ENCODE assay signal across 9 mouse cellular contexts in genomic region chr15:99284527-99285188, GRCm38 (mm10). TPM values are rescaled to one million over a fixed set of nuclear protein-coding genes. Genes with fewer than 3 reads are reported as not detected.
DNase-seq lines count a peak whose midpoint lies in the region; ATAC-seq and TF ChIP-seq lines count a peak whose summit lies in the region.
"Had no signal": no experiment of that assay in that cellular context is flagged by ENCODE, and none has a peak within 500 bp of the region (broad histone marks: within the 10 kb centered on the region; RNA-seq: fewer than 3 reads in every experiment).

No protein-coding gene starts in this region.

- in situ Hi-C loops in Patski (cut with MboI; ENCODE audit: low pct_unique_long_range_greater_than_20kb), result no loop called here

- no peak overlapping the region for H3K4me2 ChIP-seq in lung, embryonic 16.5 days (ENCODE audit: low read depth, low read length)
- H3K4me2 ChIP-seq: neural tube, embryonic 12.5 days had no signal

- no peaks in the 10 kb centered on the region for H3K9me3 ChIP-seq in lung, embryonic 16.5 days (ENCODE audit: control insufficient read depth, low read length)
- H3K9me3 ChIP-seq in hindbrain, embryonic 10.5 days, result no peaks in the 10 kb centered on the region
- H3K9me3 ChIP-seq: neural tube, embryonic 12.5 days had no signal

- peak; percentile 16 to 26 for DNase-seq in B cell, adult 2 months
- peak; percentile 28 for DNase-seq in Patski (ENCODE audit: low read depth, low spot score)
- peak; percentile 93 for DNase-seq in kidney, adult 11 months
- no peak for DNase-seq in hindbrain, embryonic 10.5 days (ENCODE audit: low spot score)
- DNase-seq in gastrocnemius, postnatal 14 days, result no peak
- DNase-seq in right cerebral cortex, postnatal 25 days, result no peak
- no peak for DNase-seq in gastrocnemius, adult 8-10 months (ENCODE audit: low spot score in 2 of 2)

- no peak for TF ChIP-seq CTCF in Patski (IDR thresholded peaks at IDR 0.05)

- H3K4me3 ChIP-seq in lung, embryonic 16.5 days (ENCODE audit: low read length), result no peak overlapping the region
- no peak overlapping the region for H3K4me3 ChIP-seq in hindbrain, embryonic 10.5 days
- H3K4me3 ChIP-seq: neural tube, embryonic 12.5 days had no signal

- H3K27ac ChIP-seq in lung, embryonic 16.5 days (ENCODE audit: low read length), result no peak overlapping the region
- no peak overlapping the region; the same call in 1 of the 2 replicates for H3K27ac ChIP-seq in hindbrain, embryonic 10.5 days
- H3K27ac ChIP-seq: neural tube, embryonic 12.5 days had no signal

- no peak overlapping the region for H3K9ac ChIP-seq in lung, embryonic 16.5 days (ENCODE audit: low read length)
- H3K9ac ChIP-seq: neural tube, embryonic 12.5 days had no signal

- CTCF ChIA-PET in Patski (lab: Charles Lee), result no interaction called here

- 27% methylated on average over 14 of the region's 14 CpGs for WGBS in lung, embryonic 16.5 days
- WGBS in hindbrain, embryonic 10.5 days, result 53% methylated on average over 14 of the region's 14 CpGs

- POLR2A ChIA-PET in Patski (lab: Charles Lee), result interaction anchor here (0.6 kb wide), 1 partner anchor 229 kb away, joined by 3 read pairs; no protein-coding TSS in a partner anchor

- H3K4me1 ChIP-seq in lung, embryonic 16.5 days (replicated peaks; ENCODE audit: control insufficient read depth, insufficient read depth, low read length), result no peaks in the 10 kb centered on the region
- peaks cover 11% of the 10 kb centered on the region for H3K4me1 ChIP-seq in hindbrain, embryonic 10.5 days (replicated peaks)
- H3K4me1 ChIP-seq: neural tube, embryonic 12.5 days had no signal

- H3K36me3 ChIP-seq in lung, embryonic 16.5 days (ENCODE audit: control insufficient read depth, insufficient read depth, low read length), result no peaks in the 10 kb centered on the region
- no peaks in the 10 kb centered on the region for H3K36me3 ChIP-seq in hindbrain, embryonic 10.5 days
- H3K36me3 ChIP-seq: neural tube, embryonic 12.5 days had no signal

- intact Hi-C loops in gastrocnemius, postnatal 14 days (cut with DNase I; ENCODE audit: low total_unique reads), result no loop called here

- H3K27me3 ChIP-seq in Patski, result no peaks in the 10 kb centered on the region
- H3K27me3 ChIP-seq in lung, embryonic 16.5 days (ENCODE audit: control insufficient read depth, insufficient read depth, low read depth, low read length), result no peaks in the 10 kb centered on the region
- H3K27me3 ChIP-seq in hindbrain, embryonic 10.5 days (ENCODE audit: insufficient read depth, poor library complexity, severe bottlenecking), result no peaks in the 10 kb centered on the region
- H3K27me3 ChIP-seq: neural tube, embryonic 12.5 days had no signal

- peak; percentile 55 for ATAC-seq in Patski
- peak; percentile 73 for ATAC-seq in lung, embryonic 16.5 days (ENCODE audit: low read depth)

RNA-seq across cellular contexts. Expression of gene Prpf40b, which starts 10.2 kb away (rescaled TPM):
- 101 TPM for polyA plus RNA-seq in Patski (2021)
- polyA plus RNA-seq in lung, embryonic 16.5 days (2015; fragmentation: Nextera tagmentation; extraction: Ambion mirVana), result 54.0 and 55.1 TPM in 2 replicates
- polyA plus RNA-seq in hindbrain, embryonic 10.5 days (2016; fragmentation: Nextera tagmentation; extraction: Ambion mirVana), result 61.1 and 63.3 TPM in 2 replicates
- 10 to 100 TPM; 18.4 to 20.8 TPM for total RNA-seq in gastrocnemius, postnatal 14 days (2021)
- total RNA-seq in gastrocnemius, adult 8-10 months (2022), result 10 to 100 TPM; 22.5 to 28.5 (median 25.7) TPM

RNA-seq across cellular contexts. Expression of gene Fam186b, which starts 11.0 kb away (rescaled TPM):
- 0.67 TPM for polyA plus RNA-seq in Patski (2021)
- polyA plus RNA-seq in lung, embryonic 16.5 days (2015; fragmentation: Nextera tagmentation; extraction: Ambion mirVana), result 0.15 and 0.23 TPM in 2 replicates
- polyA plus RNA-seq in hindbrain, embryonic 10.5 days (2016; fragmentation: Nextera tagmentation; extraction: Ambion mirVana), result 0.20 and 0.27 TPM in 2 replicates
- total RNA-seq in gastrocnemius, postnatal 14 days (2021), result not detected
- total RNA-seq in gastrocnemius, adult 8-10 months (2022), result not detected

RNA-seq across cellular contexts. Expression of gene Mcrs1, which starts 32.9 kb away (rescaled TPM):
- polyA plus RNA-seq in Patski (2021), result 69.7 TPM
- 131 and 135 TPM in 2 replicates for polyA plus RNA-seq in lung, embryonic 16.5 days (2015; fragmentation: Nextera tagmentation; extraction: Ambion mirVana)
- 194 and 213 TPM in 2 replicates for polyA plus RNA-seq in hindbrain, embryonic 10.5 days (2016; fragmentation: Nextera tagmentation; extraction: Ambion mirVana)
- total RNA-seq in gastrocnemius, postnatal 14 days (2021), result 10 to 100 TPM; 34.4 to 37.2 TPM
- total RNA-seq in gastrocnemius, adult 8-10 months (2022), result 10 to 100 TPM; 18.8 to 34.0 (median 26.1) TPM

RNA-seq across cellular contexts. Expression of gene Kcnh3, which starts 60.0 kb away (rescaled TPM):
- 11.0 TPM for polyA plus RNA-seq in Patski (2021)
- polyA plus RNA-seq in lung, embryonic 16.5 days (2015; fragmentation: Nextera tagmentation; extraction: Ambion mirVana), result 0.69 and 0.82 TPM in 2 replicates
- polyA plus RNA-seq in hindbrain, embryonic 10.5 days (2016; fragmentation: Nextera tagmentation; extraction: Ambion mirVana), result 0.04 and 0.12 TPM in 2 replicates
- not detected for total RNA-seq in gastrocnemius, postnatal 14 days (2021)
- not detected for total RNA-seq in gastrocnemius, adult 8-10 months (2022)

Comparison
In these comparisons a context has a peak if more than half of its experiments do, and no peak if none do; other contexts are left out.
1. DNase-seq: peak in B cell, adult 2 months (2 of 2), Patski (single experiment) and kidney, adult 11 months (single experiment); none in hindbrain, embryonic 10.5 days (single experiment), gastrocnemius, postnatal 14 days (single experiment), right cerebral cortex, postnatal 25 days (single experiment) and gastrocnemius, adult 8-10 months (0 of 2).